Mouse (Mus musculus): Measurements from ENCODE around the gene Ccdc12.

DNA sequence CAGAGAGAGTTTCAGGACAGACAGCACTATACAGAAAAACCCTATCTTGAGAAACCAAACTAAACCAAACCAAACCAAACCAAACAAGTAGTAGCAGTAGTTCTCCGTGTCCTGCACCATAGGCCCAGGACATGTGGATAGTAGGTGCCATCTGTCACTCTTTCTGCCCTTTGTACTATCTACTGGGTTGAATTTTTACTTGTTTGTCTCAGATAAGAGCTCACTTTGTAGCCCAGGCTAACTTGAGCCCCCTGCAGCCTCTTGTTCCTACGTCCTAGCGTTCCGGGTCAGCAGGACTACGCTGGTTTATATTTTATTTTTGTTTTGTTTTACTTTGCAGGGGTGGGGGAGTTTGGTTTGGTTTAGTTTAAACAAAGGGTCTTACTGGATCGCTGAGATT, 47.6 kb downstream of the Ccdc12 start:
- TF ChIP-seq CTCF (IDR thresholded peaks at IDR 0.05; ENCODE audit: extremely low read depth, insufficient read depth, low read length), result no peak
- TF ChIP-seq POLR2A (IDR thresholded peaks at IDR 0.05; ENCODE audit: extremely low read depth, insufficient read depth, low read length), result no peak

Measured in cortical plate, adult 2 months (tissue).